Mouse (Mus musculus) gastrocnemius, adult 2 months (tissue): ENCODE data around the gene Celsr2. TPM values are rescaled to one million over a fixed set of nuclear protein-coding genes. Genes with fewer than 3 reads are reported as not detected.

ENCODE experiments used
- DNase-seq: peaks from one replicate; pipeline ENCODE4 v3.0.0; 2022
- H3K27ac ChIP-seq: fragments of 200-600 bp; 2 replicates; pipeline ENCODE4 v1.8.1; 2022; ENCODE audit warnings: mild to moderate bottlenecking
- H3K4me3 ChIP-seq: fragments of 200-600 bp; 2 replicates; pipeline ENCODE4 v1.8.1; 2022; ENCODE audit warnings: mild to moderate bottlenecking, moderate library complexity
- CTCF ChIP-seq: fragments of 200-600 bp; IDR thresholded peaks from 2 replicates; pipeline ENCODE4 v1.8.1; 2022; ENCODE audit warnings: antibody characterized with exemption, mild to moderate bottlenecking, moderate library complexity
- intact Hi-C: fragments of 180-260 bp; cut with DNase I; formaldehyde crosslinking; loops from one replicate; pipeline ENCODE4 v1.15.1; 2025
- total RNA-seq, 2 experiments: library from RNA; stranded (reverse); gene quantifications; 2 replicates each; pipeline ENCODE4 v1.2.3; 2021

The Celsr2 gene
- total RNA-seq, 2 experiments from 2014 or later, result 6.4 to 8.8 TPM

DNA sequence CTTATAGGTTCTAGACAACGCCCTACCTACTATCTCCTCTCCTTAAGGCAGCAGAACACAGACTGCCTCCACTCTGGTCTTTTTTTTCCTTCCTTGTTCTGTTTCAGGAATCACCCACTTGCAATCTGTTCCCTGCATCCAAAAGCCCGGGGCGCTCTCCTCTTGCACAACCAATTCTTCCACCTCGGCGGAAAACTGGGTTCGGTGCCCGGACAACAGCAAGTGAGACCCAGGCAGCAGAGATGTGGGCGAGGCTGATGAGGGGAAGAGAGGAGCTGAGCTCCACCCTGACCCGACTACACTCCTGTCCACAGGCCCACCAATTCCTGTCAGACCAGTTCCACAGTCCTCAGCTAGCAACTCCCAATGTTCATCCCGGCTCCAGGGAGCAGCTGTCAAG is 29.2 kb downstream of the Celsr2 start:
- no peak overlapping the region for H3K4me3 ChIP-seq
- no peak for DNase-seq
- no peak overlapping the region for H3K27ac ChIP-seq
- intact Hi-C loops, result loop anchor here (5.0 kb wide), 1 partner anchor 59 kb away; no protein-coding TSS in a partner anchor
- no peak for TF ChIP-seq CTCF

DNA sequence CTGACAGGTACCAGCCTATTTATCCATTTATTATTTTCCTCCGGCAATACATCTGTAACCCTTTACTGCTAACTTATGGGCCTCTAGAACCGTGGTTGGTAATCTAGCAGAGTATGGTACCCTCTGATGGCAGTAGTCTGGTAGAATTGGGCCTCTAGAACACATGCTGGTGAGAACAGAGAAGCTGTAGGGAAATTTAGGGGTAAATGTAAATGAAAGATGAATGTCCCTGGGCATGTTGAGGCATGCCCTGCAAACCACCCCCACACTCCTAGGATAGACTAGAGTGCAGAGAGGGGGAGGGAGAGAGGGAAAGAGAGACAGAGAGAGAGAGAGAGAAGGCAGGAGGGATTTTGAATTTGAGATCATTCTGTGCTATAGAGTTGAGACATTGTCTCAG is 30.9 kb downstream of the Celsr2 start:
- no peak for DNase-seq
- Histone ChIP-seq H3K27ac (no peak overlapping the region), H3K4me3 (no peak overlapping the region)
- intact Hi-C loops, result loop anchor here (1.0 kb wide), 1 partner anchor 224 kb away; no protein-coding TSS in a partner anchor
- TF ChIP-seq CTCF, result no peak

DNA sequence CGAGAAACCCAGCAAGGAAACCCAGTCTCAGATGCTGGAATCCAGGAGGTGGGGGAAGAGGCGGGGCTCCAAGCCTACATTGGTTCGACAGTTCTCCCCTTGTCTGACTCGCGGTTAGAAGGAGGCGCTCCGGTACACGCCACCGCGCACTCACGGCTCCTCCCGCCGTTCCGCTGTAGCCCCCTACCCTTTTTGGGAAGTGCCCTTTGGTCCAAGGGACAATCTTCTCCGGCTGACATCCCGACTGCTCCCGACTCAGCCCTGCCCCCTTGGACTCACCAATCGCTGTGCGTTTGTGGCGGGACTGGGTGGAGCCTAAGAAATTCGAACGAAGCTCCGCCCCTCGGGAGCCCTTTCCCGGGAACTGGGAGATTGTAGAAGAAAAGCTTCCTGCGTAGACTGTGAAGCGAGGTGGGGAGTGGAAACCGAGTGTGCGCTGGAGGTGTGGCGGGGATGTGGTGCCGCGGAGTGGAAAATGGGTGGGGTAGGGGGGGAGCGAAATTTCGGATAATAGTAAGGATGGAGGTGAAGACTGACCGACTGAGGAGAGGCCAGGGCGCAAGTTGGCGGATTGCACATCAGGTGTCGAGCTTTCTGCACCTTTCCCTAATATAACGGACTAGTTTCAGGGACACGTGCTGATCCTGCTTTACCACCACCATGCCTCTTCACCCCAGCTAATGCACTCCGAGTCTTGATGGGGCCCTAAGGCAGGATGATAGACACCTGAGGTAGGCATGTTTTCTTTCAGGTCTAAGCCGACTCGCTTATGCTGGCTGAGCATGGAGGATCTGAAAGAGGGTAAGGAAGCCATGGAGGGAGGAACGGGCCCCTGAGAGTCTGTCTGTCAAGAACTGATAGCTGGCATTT is 31.6 kb downstream of the Celsr2 start, which contains the start of gene Psrc1:
TSS of gene Psrc1 (plus strand) at position 355 of the 870 bp plus-strand sequence.
- no peak for TF ChIP-seq CTCF
- DNase-seq, result peak; percentile 91
- intact Hi-C loops, result loop anchor here (1.0 kb wide), 1 partner anchor 223 kb away; no protein-coding TSS in a partner anchor
- Histone ChIP-seq H3K27ac (peak within 1 kb of the TSS; percentile 66), H3K4me3 (peak within 1 kb of the TSS; percentile 92)

DNA sequence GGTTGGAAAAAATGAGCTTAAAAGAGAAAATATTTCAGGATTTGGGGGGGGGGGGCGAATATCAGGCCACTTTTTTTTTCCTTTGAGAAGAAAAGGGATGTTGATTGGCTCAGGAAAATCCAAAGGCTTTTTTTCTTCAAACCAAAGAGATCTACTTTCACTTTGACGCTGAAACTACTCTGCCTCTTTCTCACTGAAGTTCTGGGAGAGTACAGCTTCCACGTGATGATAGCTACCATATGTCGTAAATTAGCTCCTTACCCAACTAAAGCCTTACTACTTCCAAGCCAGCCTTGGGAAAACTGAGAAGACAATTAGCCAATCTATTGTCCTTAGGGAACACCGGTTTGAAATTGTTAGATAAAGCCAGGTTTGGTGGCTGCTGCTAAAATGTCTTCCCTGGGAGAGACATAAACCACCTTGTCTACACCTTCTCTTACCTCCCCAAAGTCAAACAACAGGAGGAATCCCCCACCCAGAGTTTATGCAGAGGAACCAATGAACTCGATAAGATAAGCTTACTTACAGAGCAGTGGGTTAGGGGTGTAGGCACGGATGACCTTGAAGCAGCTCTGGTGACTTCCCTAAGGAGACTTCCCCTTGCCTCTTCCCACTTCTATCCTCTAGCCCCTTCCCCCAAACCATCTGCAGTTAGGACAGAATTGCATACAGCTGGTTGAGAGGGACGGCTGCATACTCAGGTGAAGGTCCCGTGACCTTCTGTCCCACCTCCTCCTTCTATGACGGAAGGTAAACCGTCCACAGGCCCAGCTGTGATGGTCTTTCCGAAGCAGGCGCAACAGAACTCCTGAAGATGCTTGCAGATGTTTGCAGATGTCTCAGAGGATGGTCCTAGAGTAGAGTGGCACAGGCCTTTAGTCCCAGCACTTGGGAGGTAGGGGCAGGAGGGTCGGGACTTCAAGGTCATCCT is 33.1 kb downstream of the Celsr2 start:
- peak overlapping the region; percentile 60 for H3K4me3 ChIP-seq

DNA sequence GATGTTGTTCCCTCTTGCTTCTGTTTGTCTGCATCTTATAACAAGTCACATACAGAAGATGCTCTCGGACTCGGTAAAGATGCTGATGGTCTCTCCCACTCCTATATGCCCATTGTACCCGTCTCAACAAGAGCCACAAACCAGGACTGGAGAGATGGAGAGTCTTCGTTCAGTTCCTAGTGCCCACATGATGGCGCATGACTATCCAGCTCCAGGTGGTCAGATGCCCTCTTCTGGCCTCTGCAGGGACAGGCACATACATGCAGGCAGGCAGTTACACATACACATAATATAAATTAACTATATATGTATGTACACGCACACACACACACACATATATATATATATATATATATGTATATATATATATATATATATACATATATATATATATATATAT is 34.7 kb downstream of the Celsr2 start:
- TF ChIP-seq CTCF, result peak; percentile 35
- intact Hi-C loops, result no loop called here
- no peak for DNase-seq
- Histone ChIP-seq H3K4me3 (no peak overlapping the region), H3K27ac (no peak overlapping the region)

More for the DNA sequence above, 33.1 kb downstream of the Celsr2 start:
- no peak for DNase-seq
- H3K27ac ChIP-seq, result peak overlapping the region; percentile 41; the same call in 1 of the 2 replicates
- intact Hi-C loops, result no loop called here
- TF ChIP-seq CTCF, result no peak

DNA sequence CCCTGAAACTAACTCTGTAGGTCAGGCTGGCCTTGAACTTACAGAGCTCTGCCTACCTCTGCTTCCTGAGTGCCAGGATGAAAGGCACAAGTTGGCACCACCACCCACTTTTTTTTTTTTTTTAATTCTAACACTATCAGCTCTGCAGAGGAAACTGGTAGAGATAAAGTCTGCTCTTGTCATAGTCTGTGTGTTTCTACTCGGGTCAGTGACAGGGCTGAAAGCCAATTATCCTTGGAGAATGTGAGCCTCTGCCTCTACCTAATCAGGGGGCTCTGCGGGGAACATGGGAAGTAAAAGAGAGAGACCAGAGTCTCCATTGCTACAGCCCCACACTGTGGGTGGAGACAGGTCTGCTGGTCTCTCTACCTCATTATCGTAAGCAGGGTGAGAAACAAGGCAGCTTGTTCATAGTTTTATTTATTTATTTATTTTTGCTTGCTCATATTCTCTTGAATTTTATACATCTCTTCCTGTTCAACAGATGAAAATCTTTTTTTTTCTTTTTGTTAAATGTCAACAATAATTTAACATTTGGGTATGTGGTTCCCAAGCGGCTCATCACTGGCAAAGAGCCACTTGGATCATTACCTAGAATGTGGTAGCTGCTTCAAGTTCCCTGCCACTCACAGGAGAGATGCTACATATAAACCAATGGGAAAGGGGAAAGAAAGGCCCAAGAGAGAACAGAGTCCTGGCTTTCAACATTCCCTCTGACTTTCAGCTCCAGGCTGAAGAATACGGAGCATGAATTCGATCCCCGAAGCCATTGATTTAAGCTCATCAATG is 36.3 kb downstream of the Celsr2 start:
- TF ChIP-seq CTCF, result no peak
- no peak for DNase-seq
- H3K4me3 ChIP-seq, result no peak overlapping the region
- intact Hi-C loops, result no loop called here
- H3K27ac ChIP-seq, result no peak overlapping the region

DNA sequence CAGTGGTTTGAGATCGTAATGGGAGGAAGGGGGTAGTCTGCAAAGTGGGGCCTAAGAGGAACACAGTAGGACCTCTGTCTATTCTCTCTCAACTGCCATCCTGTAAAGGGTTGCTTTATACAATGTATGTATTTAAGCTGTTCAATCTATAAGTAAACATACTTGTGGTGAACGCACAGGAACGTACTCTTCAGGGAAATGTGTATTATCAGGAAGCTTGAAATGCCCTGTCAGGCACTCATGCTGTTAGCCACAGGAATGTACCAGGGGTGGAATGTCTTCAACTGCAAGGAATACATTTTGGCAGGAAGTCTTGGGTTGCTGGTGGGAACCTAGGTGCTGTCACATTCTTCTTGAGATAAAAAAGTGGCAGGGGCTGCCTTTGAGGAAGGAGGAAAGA is 42.7 kb downstream of the Celsr2 start:
- H3K27ac ChIP-seq, result no peak overlapping the region
- DNase-seq, result no peak
- no peak for TF ChIP-seq CTCF
- no peak overlapping the region for H3K4me3 ChIP-seq
- intact Hi-C loops, result no loop called here

DNA sequence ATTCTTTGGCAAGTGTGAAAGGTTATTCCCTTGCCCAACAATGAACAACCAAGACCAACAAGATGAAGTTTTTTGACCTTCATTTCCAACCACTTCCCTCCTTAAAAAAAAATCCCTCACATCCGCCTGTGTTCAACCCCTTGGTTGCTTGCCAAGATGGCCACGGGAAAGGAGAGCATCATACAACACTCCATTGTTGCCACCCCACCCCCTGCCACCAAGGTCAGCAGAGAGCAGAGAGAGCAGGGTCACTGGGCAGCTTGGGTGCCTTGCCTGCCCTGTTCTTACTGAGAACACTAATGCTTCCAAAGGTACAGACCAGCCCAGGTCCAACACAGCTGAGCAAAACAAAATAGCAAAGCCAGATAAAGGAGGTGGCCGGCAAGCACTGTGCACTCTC is 43.1 kb downstream of the Celsr2 start:
- intact Hi-C loops, result no loop called here

DNA sequence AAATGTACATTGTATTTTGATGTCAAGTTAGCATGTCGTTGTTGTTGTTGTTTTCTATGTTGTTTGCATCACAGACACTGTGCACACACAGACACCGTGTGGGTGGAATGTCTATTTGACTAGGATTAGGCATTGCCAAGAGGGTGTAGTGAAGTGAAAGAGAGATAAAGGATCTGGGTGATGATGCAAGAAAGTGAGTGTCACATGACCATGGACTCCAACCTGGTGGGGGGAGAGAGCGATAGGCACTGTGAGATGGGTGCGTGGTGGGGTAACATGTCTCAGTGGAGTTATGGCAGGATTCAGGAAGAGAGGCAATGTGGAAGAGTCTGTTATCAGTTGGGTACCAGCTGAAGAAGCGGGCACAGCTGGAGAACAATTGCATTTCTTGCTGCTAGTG is 46.6 kb downstream of the Celsr2 start:
- intact Hi-C loops, result no loop called here
- TF ChIP-seq CTCF, result no peak
- Histone ChIP-seq H3K4me3 (no peak overlapping the region), H3K27ac (no peak overlapping the region)
- DNase-seq, result no peak

More for the DNA sequence above, 43.1 kb downstream of the Celsr2 start:
- Histone ChIP-seq H3K27ac (no peak overlapping the region), H3K4me3 (no peak overlapping the region)
- no peak for DNase-seq
- TF ChIP-seq CTCF, result no peak

DNA sequence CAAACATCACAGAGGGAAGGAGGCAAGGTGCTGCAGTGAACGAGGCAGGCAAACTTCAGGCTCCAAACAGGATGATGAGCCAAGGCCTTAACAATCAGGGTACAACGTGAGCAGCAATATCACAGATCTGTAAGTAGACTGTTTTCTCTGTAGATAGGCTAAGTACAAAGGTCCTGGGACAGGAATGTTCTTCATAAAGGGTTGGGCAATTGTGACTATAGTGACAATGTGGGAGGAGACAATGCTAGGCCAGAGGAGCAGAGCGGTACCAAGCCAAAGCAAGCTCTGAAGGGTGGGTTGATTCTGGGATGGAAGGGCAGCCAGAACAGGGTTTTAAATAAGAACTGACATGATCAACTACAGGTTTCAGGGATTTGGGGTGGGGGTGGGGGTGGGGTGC is 47.5 kb downstream of the Celsr2 start:
- intact Hi-C loops, result no loop called here
- Histone ChIP-seq H3K27ac (no peak overlapping the region), H3K4me3 (no peak overlapping the region)
- DNase-seq, result no peak
- no peak for TF ChIP-seq CTCF

DNA sequence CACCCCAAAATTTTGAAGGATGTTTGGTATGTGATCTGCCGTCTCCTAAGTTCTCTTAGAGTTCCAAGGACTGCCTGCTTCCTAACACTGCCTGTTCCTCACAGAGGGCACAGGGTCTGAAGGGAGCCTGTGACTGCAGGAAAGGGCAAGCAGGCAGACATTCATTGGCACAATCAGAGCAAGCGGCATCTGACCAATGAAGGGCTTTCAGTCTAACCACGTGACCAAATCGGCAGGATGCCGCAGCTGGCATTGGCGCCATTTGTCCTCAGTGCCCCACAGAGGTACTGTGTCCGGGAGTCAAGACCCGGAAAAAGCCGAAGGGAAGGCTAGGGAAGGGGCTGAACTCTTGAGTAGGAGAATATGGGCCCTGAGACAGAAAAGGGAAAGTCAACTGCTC is 48.2 kb downstream of the Celsr2 start:
- H3K4me3 ChIP-seq, result no peak overlapping the region
- no peak for TF ChIP-seq CTCF
- DNase-seq, result no peak
- intact Hi-C loops, result no loop called here
- no peak overlapping the region for H3K27ac ChIP-seq
